Mouse (Mus musculus) forebrain, embryonic 11.5 days (tissue): Measurements from ENCODE around the gene Olfr543. TPM values are rescaled to one million over a fixed set of nuclear protein-coding genes. Genes with fewer than 3 reads are reported as not detected.

Source experiments
- polyA plus RNA-seq: library from polyadenylated mRNA; unstranded; fragments of >200 nt; fragmentation: Nextera tagmentation; extraction: Ambion mirVana; gene quantifications from 2 replicates; pipeline ENCODE4 v1.2.1, GENCODE M21; 2014

Olfr543 gene
- polyA plus RNA-seq, 1 experiment from 2014 or later = 1.5 TPM

Other genes starting within 250 kb of the Olfr543 start
- gene Rhog, start 225.6 kb downstream of the Olfr543 start, polyA plus RNA-seq = 32.2 and 37.2 TPM in 2 replicates
- gene Stim1, start 213.9 kb downstream of the Olfr543 start, polyA plus RNA-seq = 12.3 and 14.3 TPM in 2 replicates
- 274 and 290 TPM in 2 replicates for gene Rrm1, start 40.0 kb downstream of the Olfr543 start, polyA plus RNA-seq
- gene Olfr544, start 6.6 kb upstream of the Olfr543 start, polyA plus RNA-seq = 0.11 and 0.40 TPM in 2 replicates
- 0.09 and 0.12 TPM in 2 replicates for gene Olfr545, start 17.9 kb upstream of the Olfr543 start, polyA plus RNA-seq
- gene Olfr547, start 53.1 kb upstream of the Olfr543 start, polyA plus RNA-seq = not detected in 2 replicates
- gene Olfr548-ps1, start 59.2 kb upstream of the Olfr543 start, polyA plus RNA-seq = not detected in 2 replicates
- not detected in 2 replicates for gene Olfr549, start 68.2 kb upstream of the Olfr543 start, polyA plus RNA-seq
- gene Trim21, start 83.8 kb upstream of the Olfr543 start, polyA plus RNA-seq = 0.16 and 0.25 TPM in 2 replicates
- gene Olfr550, start 89.8 kb upstream of the Olfr543 start, polyA plus RNA-seq = not detected in 2 replicates
- not detected in 2 replicates for gene Olfr551, start 110.2 kb upstream of the Olfr543 start, polyA plus RNA-seq
- not detected in 2 replicates for gene Olfr552, start 116.1 kb upstream of the Olfr543 start, polyA plus RNA-seq
- gene Olfr553, start 136.5 kb upstream of the Olfr543 start, polyA plus RNA-seq = not detected in 2 replicates
- not detected in 2 replicates for gene Olfr554, start 156.8 kb upstream of the Olfr543 start, polyA plus RNA-seq
- gene Olfr555, start 177.1 kb upstream of the Olfr543 start, polyA plus RNA-seq = not detected in 2 replicates
- not detected in 2 replicates for gene Olfr556, start 183.2 kb upstream of the Olfr543 start, polyA plus RNA-seq
- 11.0 and 12.0 TPM in 2 replicates for gene Trim68, start 205.6 kb upstream of the Olfr543 start, polyA plus RNA-seq
- gene Olfr557, start 214.2 kb upstream of the Olfr543 start, polyA plus RNA-seq = not detected in 2 replicates
- not detected in 2 replicates for gene Olfr558, start 220.5 kb upstream of the Olfr543 start, polyA plus RNA-seq
- gene Olfr33, start 237.4 kb upstream of the Olfr543 start, polyA plus RNA-seq = not detected in 2 replicates
- not detected in 2 replicates for gene Olfr559, start 245.8 kb upstream of the Olfr543 start, polyA plus RNA-seq